Mouse (Mus musculus): Measurements from ENCODE around the gene Ctnnbip1.

DNA sequence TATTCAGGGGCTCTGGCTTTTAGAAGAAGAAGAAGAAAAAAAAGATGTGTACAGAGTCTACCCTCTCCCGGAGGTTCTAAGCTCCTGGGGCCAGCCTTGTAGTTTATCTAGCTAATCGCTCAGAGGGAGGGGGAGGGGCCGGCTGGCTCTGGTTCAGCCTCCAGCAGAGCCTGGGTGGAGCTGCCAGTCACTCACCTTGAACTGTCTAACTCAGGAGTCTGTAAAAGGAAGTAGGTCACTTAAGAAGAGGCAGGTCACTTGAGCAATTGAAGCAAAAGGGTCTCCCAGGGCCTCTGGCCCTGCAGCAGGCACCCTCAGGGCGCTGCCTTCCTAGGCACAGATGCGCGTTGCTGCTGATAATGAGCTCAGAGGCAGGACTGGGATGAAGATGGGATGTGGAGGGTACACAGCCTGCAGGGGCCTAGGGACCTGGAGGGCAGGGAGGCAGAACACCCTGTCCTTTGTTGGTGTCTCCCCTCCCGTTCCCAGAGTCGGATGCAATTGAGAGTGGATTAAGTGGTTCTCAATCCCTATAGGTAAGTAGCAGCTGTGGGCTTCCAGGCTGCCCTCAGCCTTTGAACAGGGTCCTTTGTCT lies 49.5 kb downstream of the Ctnnbip1 start:
- TF ChIP-seq POLR2A (IDR thresholded peaks at IDR 0.05; ENCODE audit: borderline replicate concordance, extremely low read depth, low read depth, low read length) (no peak), CTCF (IDR thresholded peaks at IDR 0.05; ENCODE audit: insufficient read depth, low read length) (no peak)

Measured in lung, adult 2 months (tissue).